Mouse (Mus musculus) embryonic facial prominence, embryonic 10.5 days (tissue): ENCODE measurements around the gene Mllt11. TPM values are rescaled to one million over a fixed set of nuclear protein-coding genes. Genes with fewer than 3 reads are reported as not detected.
A peak's percentile ranks its signal among the peaks of the same experiment; 100 is the strongest.

Experiments used
- DNase-seq: peaks from one replicate; pipeline ENCODE4 v3.0.0-alpha.2; 2017; ENCODE audit warnings: low spot score
- H3K27ac ChIP-seq: fragments of 300-500 bp; sonication (generic); replicated peaks from 2 replicates; pipeline ENCODE4 v1.5.1; 2016; ENCODE audit warnings: mild to moderate bottlenecking
- H3K27me3 ChIP-seq: fragments of 300-500 bp; sonication (generic); replicated peaks from 2 replicates; pipeline ENCODE4 v1.6.1; 2016; ENCODE audit warnings: low read depth, mild to moderate bottlenecking; ENCODE audit not compliant: poor library complexity, severe bottlenecking
- H3K36me3 ChIP-seq: fragments of 300-500 bp; sonication (generic); replicated peaks from 2 replicates; pipeline ENCODE4 v1.6.1; 2016; ENCODE audit warnings: mild to moderate bottlenecking, moderate library complexity
- H3K4me1 ChIP-seq: fragments of 300-500 bp; sonication (generic); 2 replicates; pipeline ENCODE4 v1.6.1; 2016
- H3K4me3 ChIP-seq: fragments of 300-500 bp; sonication (generic); 2 replicates; pipeline ENCODE4 v1.5.1; 2016; ENCODE audit warnings: mild to moderate bottlenecking, moderate library complexity
- H3K9me3 ChIP-seq: fragments of 300-500 bp; sonication (generic); 2 replicates; pipeline ENCODE4 v1.6.1; 2016; ENCODE audit warnings: mild to moderate bottlenecking
- WGBS: fragments of 180-500 bp; shearing (Covaris S2); methylation state at CpG from one replicate; pipeline ENCODE4 v1.1.7; 2016; 5-methylcytosine and 5-hydroxymethylcytosine counted together
- polyA plus RNA-seq: library from polyadenylated mRNA; unstranded; fragments of >200 nt; fragmentation: Nextera tagmentation; extraction: Ambion mirVana; gene quantifications from 2 replicates; pipeline ENCODE4 v1.2.1, GENCODE M21; 2016

Gene Mllt11
- 29.9 and 35.2 TPM in 2 replicates for polyA plus RNA-seq

DNA sequence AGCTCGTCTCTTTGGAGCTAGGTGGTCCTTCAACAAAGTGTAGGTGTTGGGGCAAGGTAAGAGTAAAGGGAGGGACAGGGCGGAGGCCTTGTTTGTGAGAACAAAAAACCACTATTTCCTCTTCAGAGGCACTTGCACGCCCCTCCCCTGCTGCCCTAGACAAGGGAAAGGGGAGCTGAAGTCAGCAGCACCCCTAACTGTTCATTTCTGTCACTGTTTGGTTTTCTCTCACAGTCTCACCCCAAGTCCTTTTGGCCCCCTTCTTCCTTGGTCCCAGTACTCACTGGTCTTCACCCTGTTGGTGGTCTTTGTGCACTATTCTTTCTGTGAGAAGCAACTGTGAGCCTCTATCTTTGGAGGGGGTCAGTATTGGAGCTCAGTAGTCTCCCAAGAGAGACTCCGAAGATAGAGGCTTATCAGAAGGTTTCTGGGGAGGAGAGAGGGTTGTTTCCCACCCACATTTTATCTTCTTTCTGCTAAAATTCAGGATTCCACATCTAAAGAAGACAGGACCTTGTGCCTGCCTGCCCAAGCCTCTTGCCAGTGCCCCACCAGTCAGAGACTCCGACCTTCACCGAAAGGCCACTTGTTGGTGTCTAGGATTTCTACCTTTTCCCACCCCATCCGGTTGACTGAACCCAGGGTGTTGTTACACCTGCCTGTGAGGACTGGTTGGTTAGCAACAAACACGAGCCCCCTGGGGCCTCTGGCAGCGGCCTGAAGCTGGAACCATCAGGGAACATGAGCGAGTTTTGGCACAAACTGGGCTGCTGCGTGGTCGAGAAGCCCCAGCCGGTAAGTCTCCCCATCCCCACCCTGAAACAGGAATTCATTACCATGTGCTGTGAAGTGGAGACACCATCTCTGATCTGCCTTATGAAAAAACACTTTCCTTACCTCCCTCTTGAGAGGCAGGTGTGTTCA is at the start of gene Mllt11:
Gene Mllt11 (minus strand): TSS at position 874 of the 924 bp plus-strand sequence.
- DNase-seq = no peak
- peaks cover 59% of the 10 kb centered on the region for H3K36me3 ChIP-seq
- H3K27ac ChIP-seq = peak within 1 kb of the TSS; percentile 96
- no peaks in the 10 kb centered on the region for H3K9me3 ChIP-seq
- H3K4me1 ChIP-seq = peaks cover 57% of the 10 kb centered on the region
- H3K27me3 ChIP-seq = no peaks in the 10 kb centered on the region
- 83% methylated on average over 13 of the region's 13 CpGs for WGBS
- H3K4me3 ChIP-seq = peak within 1 kb of the TSS; percentile 97

DNA sequence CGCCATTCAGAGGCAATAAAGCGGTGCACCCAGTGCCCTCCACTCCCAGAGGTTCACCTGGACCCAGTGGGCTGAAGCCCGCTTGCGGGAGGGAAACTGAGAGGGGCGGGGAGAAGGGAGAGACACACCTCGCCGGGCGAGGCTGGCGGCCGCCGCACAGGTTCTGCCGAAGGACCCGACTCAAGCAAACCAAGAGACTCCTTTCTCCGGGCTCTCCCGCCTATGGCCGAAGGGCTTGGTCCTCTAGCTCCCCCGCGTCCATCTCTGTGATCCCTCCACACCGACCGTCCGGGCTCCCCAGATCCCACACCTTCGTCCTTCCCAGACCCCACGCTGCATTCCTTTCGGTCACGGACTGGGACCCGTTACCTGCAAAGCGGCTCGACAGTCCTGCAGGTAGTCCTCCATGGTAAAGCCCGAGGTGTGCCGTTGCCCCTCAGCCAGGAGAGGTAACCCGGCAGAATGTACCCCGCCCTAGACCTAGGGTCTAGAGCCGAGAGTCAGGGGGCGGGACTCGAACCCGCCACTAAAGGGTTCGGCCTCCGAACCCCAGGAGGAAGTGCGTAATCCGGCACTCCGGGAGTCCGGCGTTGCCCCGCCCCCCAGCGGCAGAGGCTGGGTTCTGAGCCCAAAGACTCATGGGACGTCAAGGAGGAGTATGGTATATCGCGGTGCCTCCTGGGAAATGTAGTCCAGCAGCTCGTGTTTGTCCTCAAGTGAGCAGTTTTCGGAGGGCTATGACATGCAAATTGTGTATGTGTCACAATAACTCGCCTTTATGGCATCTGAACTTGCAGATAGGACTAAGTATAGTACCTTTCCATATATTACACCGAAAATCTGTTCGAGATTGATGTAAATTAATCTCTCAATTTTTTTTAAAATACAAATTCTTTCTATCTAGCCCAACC is 49.5 kb upstream of the Mllt11 start, which contains the start of the genes Mindy1 and Prune1:
Gene Mindy1 (plus strand): TSS at position 130 of the 911 bp plus-strand sequence.
Gene Prune1 (minus strand): TSS at position 861 of the 911 bp plus-strand sequence.
- Histone ChIP-seq H3K27me3 (no peaks in the 10 kb centered on the region), H3K9me3 (no peaks in the 10 kb centered on the region), H3K27ac (peak within 1 kb of the TSS; percentile 96), H3K36me3 (peaks cover 3% of the 10 kb centered on the region; the same call in 1 of the 2 replicates), H3K4me1 (peaks cover 33% of the 10 kb centered on the region), H3K4me3 (peak within 1 kb of the TSS; percentile 80)
- DNase-seq = peak; percentile 98
- WGBS = under 1% methylated on average over 53 of the region's 53 CpGs

DNA sequence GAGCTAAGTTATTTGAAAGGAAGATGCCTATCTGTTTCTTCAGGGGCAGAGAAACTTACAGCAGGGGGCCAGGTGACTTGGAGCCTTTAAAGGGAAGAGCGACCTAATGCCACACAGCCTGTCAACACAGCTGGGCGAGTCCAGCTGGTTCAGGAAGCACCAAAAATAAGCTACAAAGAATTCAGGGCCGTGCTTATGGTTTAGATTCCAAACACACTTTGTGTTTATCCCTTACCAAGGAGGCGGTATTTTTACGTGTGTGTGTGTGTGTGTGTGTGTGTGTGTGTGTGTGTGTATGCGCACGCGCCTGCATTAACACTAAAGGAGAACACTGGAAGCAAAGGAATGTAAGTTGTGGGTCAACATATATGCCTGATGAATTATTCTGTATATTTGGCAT is 48.8 kb upstream of the Mllt11 start:
- DNase-seq = peak; percentile 32
- peak overlapping the region; percentile 96 for H3K27ac ChIP-seq
- 28% methylated on average over 8 of the region's 8 CpGs for WGBS

DNA sequence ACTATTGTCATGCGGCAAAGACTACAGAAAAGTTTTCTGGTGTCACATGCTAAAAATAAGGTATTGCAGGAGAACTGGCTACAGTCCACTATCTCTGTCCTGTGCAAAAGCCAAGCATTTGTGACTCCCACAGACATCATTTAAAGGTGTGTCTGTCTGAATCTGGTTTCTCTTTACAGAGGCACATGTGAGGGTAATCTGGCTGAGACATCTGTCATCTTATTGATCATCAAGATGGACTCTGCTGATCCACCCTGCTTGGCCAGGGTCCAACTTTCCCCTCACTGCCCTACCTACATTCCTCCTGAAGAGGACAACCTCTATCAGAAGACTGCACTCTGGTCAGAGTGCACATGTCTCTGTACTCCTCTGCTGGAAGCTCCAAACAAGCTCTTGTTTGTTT is 45.2 kb upstream of the Mllt11 start:
- no peaks in the 10 kb centered on the region for H3K27me3 ChIP-seq
- H3K9me3 ChIP-seq = no peaks in the 10 kb centered on the region
- no peak overlapping the region for H3K27ac ChIP-seq
- peaks cover 10% of the 10 kb centered on the region for H3K4me1 ChIP-seq
- no peak overlapping the region for H3K4me3 ChIP-seq
- H3K36me3 ChIP-seq = peaks cover 14% of the 10 kb centered on the region
- 93% methylated on average over 1 of the region's 1 CpGs for WGBS
- DNase-seq = no peak

More for the DNA sequence above, 48.8 kb upstream of the Mllt11 start:
- Histone ChIP-seq H3K27me3 (no peaks in the 10 kb centered on the region), H3K36me3 (peaks cover 3% of the 10 kb centered on the region; the same call in 1 of the 2 replicates), H3K4me1 (peaks cover 30% of the 10 kb centered on the region), H3K4me3 (peak overlapping the region; percentile 80), H3K9me3 (no peaks in the 10 kb centered on the region)

DNA sequence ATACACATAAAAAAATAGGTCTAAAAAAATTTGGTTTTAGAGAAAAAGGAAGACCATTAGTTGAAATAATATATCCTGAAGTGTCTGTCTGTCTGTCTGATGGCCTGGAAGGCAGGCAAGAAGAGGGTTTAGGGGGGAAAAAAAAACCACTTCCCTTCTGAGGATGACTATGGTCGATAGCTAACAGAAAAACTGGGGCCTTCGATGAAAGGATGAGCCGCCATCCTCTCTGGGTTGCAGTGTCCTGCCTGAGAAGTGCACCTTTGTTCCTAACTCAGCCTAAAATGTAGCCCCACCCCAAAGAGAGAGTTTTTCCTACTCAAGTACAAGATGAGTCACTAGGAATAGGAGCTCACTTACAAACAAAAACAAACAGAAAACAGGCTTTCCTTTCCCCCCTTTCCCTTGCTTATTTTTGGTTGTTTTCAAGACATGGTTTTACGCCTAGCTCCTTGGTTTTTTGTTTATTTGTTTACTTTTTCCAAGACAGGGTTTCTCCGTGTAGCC is 44.5 kb upstream of the Mllt11 start:
- DNase-seq = no peak
- peaks cover 14% of the 10 kb centered on the region for H3K36me3 ChIP-seq
- no peaks in the 10 kb centered on the region for H3K9me3 ChIP-seq
- H3K27me3 ChIP-seq = no peaks in the 10 kb centered on the region
- no peak overlapping the region for H3K4me3 ChIP-seq
- no peak overlapping the region for H3K27ac ChIP-seq
- peaks cover 9% of the 10 kb centered on the region for H3K4me1 ChIP-seq
- 73% methylated on average over 5 of the region's 5 CpGs for WGBS

DNA sequence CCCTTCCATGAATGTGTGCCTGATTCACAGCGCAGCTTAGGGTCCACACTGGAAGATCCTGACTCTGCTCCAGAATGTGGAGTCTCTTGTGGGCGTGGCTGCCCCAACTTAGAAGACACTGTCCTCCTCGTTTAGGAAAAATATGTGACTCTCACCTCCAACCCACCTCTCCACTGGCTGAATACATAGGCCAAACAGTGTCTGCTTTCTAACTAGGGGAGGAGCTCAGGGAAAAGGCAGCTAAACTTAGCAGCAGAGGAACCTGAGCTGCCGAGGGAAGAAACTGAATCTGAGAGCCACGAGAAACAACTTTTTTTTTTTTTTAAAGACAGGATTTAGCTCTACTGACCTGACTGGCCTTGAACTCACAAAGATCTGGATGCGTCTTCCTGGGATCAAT is 43.2 kb upstream of the Mllt11 start:
- Histone ChIP-seq H3K27ac (no peak overlapping the region), H3K4me1 (no peaks in the 10 kb centered on the region), H3K36me3 (peaks cover 14% of the 10 kb centered on the region), H3K4me3 (no peak overlapping the region), H3K9me3 (no peaks in the 10 kb centered on the region), H3K27me3 (no peaks in the 10 kb centered on the region)
- no peak for DNase-seq
- 82% methylated on average over 6 of the region's 6 CpGs for WGBS

DNA sequence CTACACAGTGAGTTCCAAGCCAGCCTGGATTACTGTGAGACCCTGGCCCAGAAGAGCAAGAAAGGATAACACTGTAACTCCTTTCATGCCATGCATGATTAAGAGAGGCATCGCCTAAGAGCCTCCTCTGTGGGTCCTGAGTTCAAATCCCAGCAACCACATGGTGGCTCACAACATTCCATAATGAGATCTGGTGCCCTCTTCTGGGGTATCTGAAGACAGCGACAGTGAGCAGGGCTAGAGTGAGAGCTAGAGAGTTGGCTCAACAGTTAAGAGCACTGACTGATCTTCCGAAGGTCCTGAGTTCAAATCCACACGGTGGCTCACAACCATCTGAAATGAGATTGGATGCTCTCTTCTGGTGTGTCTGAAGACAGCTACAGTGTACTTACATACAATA is 42.5 kb upstream of the Mllt11 start:
- no peak overlapping the region for H3K27ac ChIP-seq
- no peaks in the 10 kb centered on the region for H3K9me3 ChIP-seq
- H3K27me3 ChIP-seq = no peaks in the 10 kb centered on the region
- H3K4me1 ChIP-seq = no peaks in the 10 kb centered on the region
- H3K4me3 ChIP-seq = no peak overlapping the region
- H3K36me3 ChIP-seq = peaks cover 18% of the 10 kb centered on the region
- 93% methylated on average over 4 of the region's 4 CpGs for WGBS
- no peak for DNase-seq

DNA sequence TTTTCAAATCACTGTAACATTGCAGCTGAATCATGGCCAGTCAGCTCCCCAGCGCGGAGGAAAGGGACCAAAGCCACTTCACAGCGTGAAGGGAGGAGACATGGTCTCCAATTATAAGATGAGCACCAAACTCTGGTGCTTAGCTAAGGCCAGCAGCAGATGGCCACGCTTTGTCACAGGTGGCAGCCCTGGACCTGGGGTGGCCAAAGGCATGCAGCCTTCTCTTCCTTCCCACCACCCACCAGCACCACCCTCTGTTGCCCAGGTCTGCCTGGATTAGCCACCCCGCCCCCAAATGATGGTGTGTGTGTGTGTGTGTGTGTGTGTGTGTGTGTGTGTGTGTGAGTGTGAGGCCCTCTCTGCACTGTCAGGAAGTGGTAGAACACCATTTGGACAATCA is 41.5 kb upstream of the Mllt11 start:
- 90% methylated on average over 5 of the region's 5 CpGs for WGBS
- Histone ChIP-seq H3K36me3 (peaks cover 25% of the 10 kb centered on the region), H3K27me3 (no peaks in the 10 kb centered on the region), H3K4me3 (no peak overlapping the region), H3K4me1 (no peaks in the 10 kb centered on the region), H3K9me3 (no peaks in the 10 kb centered on the region), H3K27ac (no peak overlapping the region)
- no peak for DNase-seq

DNA sequence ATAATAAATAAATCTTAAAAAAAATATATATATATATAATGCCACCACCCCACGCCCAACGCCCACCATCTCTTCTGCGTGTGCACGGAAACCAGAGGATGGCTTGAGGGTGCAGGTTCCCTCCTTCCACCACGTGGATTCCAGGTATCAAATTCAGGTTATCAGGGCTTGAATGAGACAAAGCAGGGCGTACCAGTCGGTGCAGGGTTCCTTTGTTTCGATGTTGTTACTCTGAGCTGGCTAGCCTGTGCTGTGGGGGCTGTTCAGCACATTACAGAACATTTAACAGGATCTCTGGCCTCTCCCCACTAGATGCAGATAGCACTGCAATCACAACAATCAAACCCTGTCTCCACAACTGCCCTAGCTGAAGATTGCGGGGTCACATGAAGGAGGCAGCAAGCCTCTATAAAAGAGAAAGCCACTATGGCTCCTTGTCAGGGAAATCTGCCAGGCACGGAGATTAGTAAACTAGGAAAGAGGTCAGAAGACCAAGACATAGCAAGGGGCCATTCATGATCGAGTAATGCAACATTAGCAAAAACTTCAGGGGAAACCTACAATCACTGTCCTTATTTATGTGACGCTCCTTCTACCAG is 38.9 kb upstream of the Mllt11 start:
- Histone ChIP-seq H3K27ac (no peak overlapping the region), H3K4me1 (no peaks in the 10 kb centered on the region), H3K36me3 (peaks cover 50% of the 10 kb centered on the region), H3K27me3 (no peaks in the 10 kb centered on the region), H3K4me3 (no peak overlapping the region), H3K9me3 (no peaks in the 10 kb centered on the region)
- DNase-seq = no peak
- WGBS = 86% methylated on average over 12 of the region's 12 CpGs

DNA sequence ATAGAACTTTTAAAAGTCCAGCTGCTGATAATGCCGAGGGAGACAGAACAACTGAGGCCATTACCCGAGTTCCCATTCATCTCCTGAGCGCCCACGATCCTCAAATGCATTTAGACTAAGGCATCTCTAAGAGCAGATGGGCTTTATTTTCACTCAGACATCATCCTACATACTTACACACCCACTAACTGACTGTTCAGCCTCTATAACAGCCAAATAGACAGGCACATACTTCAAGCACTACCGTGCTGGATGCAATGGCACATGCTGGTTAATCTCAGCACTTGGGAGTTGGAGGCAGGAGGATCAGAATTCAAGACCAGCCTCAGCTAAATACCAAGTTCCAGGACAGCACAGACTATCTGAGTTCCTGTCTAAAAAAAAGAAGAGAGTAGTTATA is 37.8 kb upstream of the Mllt11 start:
- Histone ChIP-seq H3K9me3 (no peaks in the 10 kb centered on the region), H3K4me1 (no peaks in the 10 kb centered on the region), H3K27ac (no peak overlapping the region), H3K27me3 (no peaks in the 10 kb centered on the region), H3K36me3 (peaks cover 52% of the 10 kb centered on the region), H3K4me3 (no peak overlapping the region)
- DNase-seq = no peak
- 93% methylated on average over 5 of the region's 5 CpGs for WGBS

DNA sequence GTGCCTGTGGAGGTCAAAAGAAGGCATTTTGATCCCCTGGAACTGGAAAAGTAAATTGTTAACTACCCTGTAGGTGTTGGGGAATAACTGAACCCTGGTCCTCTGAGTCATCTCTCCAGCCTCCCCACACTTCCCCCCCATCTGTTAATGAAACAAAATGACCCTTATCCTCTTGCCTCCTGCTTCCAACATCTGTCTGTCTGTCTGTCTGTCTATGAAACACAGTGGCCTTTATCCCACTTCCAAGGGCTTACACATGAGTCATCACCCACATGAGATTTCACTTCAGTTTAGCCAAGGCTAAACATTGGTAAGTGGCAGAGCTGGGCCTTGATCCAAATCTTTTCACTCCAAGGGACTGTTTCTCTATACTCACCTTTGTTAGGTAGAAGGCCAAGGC is 35.9 kb upstream of the Mllt11 start:
- H3K36me3 ChIP-seq = peaks cover 65% of the 10 kb centered on the region
- H3K4me3 ChIP-seq = no peak overlapping the region
- H3K9me3 ChIP-seq = no peaks in the 10 kb centered on the region
- DNase-seq = no peak
- peaks cover 6% of the 10 kb centered on the region for H3K4me1 ChIP-seq
- H3K27ac ChIP-seq = no peak overlapping the region
- H3K27me3 ChIP-seq = no peaks in the 10 kb centered on the region

DNA sequence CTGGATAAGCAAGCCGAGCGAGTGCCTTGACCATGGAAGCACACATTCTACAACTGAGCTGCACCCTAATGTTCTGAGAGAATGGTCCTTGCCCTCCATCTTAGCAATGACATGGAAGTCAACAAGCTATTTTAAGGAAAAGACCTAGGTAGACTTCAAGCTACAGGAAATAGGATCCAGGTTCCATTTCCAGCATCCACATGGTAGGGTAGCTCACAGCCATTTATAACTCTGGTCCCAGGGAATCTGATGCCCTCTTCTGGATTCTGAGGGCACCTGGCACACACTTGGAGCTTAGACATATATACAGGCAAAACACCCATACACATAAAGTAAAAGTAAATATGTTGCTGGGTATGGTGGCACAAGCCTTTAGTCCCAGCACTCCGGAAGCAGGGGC is 34.1 kb upstream of the Mllt11 start:
- 93% methylated on average over 3 of the region's 3 CpGs for WGBS
- H3K4me1 ChIP-seq = peaks cover 6% of the 10 kb centered on the region
- no peak overlapping the region for H3K27ac ChIP-seq
- H3K4me3 ChIP-seq = no peak overlapping the region
- peaks cover 83% of the 10 kb centered on the region for H3K36me3 ChIP-seq
- DNase-seq = no peak
- H3K9me3 ChIP-seq = no peaks in the 10 kb centered on the region
- H3K27me3 ChIP-seq = no peaks in the 10 kb centered on the region
